Mouse (Mus musculus): ENCODE results near the gene Mycn. TPM values are rescaled to one million over a fixed set of nuclear protein-coding genes. Genes with fewer than 3 reads are reported as not detected.

The Mycn gene
- polyA plus RNA-seq, 1 experiment from 2014 or later: 141 TPM

DNA sequence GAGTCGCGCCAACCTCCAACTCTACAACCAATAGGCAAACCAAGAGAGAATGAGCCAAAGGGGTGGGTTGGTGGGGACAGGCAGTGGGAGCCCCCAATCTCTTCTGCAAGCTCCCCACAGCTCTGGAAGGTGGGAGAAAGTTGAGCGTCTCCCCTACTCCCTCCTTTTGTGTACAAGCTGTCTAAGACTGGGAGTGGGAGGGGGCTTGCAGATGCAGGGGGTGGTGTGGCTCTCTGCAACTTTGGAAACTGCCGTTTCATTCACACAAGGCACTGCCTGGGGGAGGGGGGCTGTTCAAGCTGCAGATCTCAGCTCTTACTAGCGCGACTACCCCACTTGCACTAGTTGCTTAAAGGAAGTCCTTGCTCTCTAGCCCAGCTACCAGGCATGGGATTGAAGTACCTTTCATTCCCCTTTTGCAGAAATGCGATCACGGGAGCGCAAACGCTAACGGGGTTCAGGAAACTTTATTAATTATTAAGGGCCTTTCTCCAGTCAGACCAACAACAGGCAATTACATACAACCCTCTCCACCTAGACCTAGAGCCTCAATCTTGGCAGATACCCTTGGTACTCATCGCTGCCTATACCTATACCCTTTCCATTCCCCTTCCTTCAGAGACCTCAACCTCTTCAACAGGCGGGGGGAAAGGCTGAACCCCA lies 1.1 kb downstream of the Mycn start:
- WGBS: 0% methylated on average over 13 of the region's 13 CpGs
- DNase-seq (ENCODE audit: low spot score): no peak
- Histone ChIP-seq H3K27me3 (ENCODE audit: low read depth, poor library complexity, severe bottlenecking) (peaks cover 22% of the 10 kb centered on the region), H3K4me1 (peaks cover 37% of the 10 kb centered on the region), H3K36me3 (peaks cover 45% of the 10 kb centered on the region), H3K4me3 (peak overlapping the region; percentile 94), H3K27ac (replicated peaks) (peak overlapping the region; percentile 96), H3K9me3 (replicated peaks) (no peaks in the 10 kb centered on the region)

- Histone ChIP-seq H3K9me3 (replicated peaks) (no peaks in the 10 kb centered on the region), H3K27me3 (ENCODE audit: low read depth, poor library complexity, severe bottlenecking) (peaks cover 18% of the 10 kb centered on the region), H3K36me3 (peaks cover 53% of the 10 kb centered on the region), H3K27ac (replicated peaks) (peak overlapping the region; percentile 96), H3K4me3 (peak overlapping the region; percentile 94), H3K4me1 (peaks cover 34% of the 10 kb centered on the region)
- WGBS: under 1% methylated on average over 69 of the region's 69 CpGs
- DNase-seq (ENCODE audit: low spot score): peak; percentile 70
Measured at GRCm38 (mm10) chr12:12939581-12940465, 1.9 kb downstream of the Mycn start.

DNA sequence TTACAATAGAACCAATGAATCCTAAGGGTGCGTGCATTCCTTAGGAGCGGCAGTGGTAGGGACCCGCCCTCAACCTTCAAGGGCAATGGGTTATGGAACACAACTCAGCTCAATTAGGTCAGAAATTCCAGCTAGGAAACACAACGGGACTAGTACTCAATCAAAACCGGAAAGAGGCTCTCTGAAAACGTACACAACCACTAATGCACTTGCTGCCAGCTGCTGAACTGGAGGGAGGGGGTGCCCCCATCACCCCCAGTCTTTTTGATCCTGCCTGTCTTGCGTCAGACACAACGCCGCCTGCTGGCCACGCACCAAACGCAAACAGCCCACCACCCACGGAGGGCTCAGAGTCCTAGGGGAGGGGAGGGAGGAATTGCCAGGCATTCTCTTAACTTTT lies 2.9 kb downstream of the Mycn start:
- under 1% methylated on average over 12 of the region's 12 CpGs for WGBS
- no peaks in the 10 kb centered on the region for H3K9me3 ChIP-seq (replicated peaks)
- H3K4me1 ChIP-seq: peaks cover 34% of the 10 kb centered on the region
- peaks cover 8% of the 10 kb centered on the region for H3K27me3 ChIP-seq (ENCODE audit: low read depth, poor library complexity, severe bottlenecking)
- DNase-seq (ENCODE audit: low spot score): peak; percentile 86
- H3K27ac ChIP-seq (replicated peaks): peak overlapping the region; percentile 96
- H3K36me3 ChIP-seq: peaks cover 59% of the 10 kb centered on the region
- peak overlapping the region; percentile 94 for H3K4me3 ChIP-seq

GRCm38 (mm10) chr12:12938361-12938760 lies 3.4 kb downstream of the Mycn start:
- 11% methylated on average over 7 of the region's 7 CpGs for WGBS
- peak; percentile 36 for DNase-seq (ENCODE audit: low spot score)
- Histone ChIP-seq H3K36me3 (peaks cover 59% of the 10 kb centered on the region), H3K27me3 (ENCODE audit: low read depth, poor library complexity, severe bottlenecking) (peaks cover 3% of the 10 kb centered on the region), H3K4me3 (peak overlapping the region; percentile 94), H3K9me3 (replicated peaks) (no peaks in the 10 kb centered on the region), H3K27ac (replicated peaks) (peak overlapping the region; percentile 96), H3K4me1 (peaks cover 30% of the 10 kb centered on the region)

DNA sequence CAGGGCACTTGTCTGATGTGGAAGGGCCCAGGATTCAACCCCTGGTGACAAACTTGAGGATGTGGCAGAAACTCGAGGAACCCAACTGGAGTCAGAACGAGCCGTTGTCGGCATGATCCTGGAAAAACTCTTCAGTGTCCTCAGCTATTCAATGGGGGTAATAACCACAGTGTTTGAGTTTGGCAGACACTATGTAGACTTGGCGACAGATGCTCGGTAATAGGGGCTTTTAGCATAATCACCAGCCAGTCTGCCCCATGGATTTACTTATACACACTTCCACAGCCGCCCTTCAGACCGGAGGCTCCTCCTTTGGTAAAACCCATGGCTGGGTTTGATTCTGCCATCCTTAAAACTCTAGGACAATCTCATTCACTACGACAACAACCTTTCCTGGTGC lies 4.0 kb downstream of the Mycn start:
- peak overlapping the region; percentile 96 for H3K27ac ChIP-seq (replicated peaks)
- H3K4me1 ChIP-seq: peaks cover 24% of the 10 kb centered on the region
- H3K4me3 ChIP-seq: peak overlapping the region; percentile 94
- no peaks in the 10 kb centered on the region for H3K27me3 ChIP-seq (ENCODE audit: low read depth, poor library complexity, severe bottlenecking)
- H3K9me3 ChIP-seq (replicated peaks): no peaks in the 10 kb centered on the region
- H3K36me3 ChIP-seq: peaks cover 59% of the 10 kb centered on the region
- WGBS: 45% methylated on average over 9 of the region's 9 CpGs
- no peak for DNase-seq (ENCODE audit: low spot score)

DNA sequence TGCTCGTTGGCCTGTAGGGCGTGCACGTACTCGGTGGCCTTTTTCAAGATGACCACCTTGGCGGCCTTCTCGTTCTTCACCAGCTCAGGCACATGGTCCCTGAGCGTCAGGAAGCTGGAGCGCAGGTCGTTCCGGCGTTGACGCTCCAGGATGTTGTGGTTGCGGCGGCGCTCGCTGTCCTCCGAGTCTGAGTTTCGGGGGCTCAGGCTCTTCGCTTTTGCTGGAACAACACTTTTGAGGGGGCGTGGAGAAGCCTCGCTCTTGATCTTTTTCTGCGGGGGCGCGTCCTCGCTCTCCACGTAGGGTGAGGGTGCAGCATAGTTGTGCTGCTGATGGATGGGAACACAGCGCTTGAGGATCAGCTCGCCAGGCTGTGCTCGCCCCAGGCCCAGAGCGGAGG lies 4.6 kb downstream of the Mycn start:
- DNase-seq (ENCODE audit: low spot score): no peak
- no peaks in the 10 kb centered on the region for H3K27me3 ChIP-seq (ENCODE audit: low read depth, poor library complexity, severe bottlenecking)
- H3K36me3 ChIP-seq: peaks cover 59% of the 10 kb centered on the region
- H3K9me3 ChIP-seq (replicated peaks): no peaks in the 10 kb centered on the region
- H3K4me3 ChIP-seq: peak overlapping the region; percentile 94
- WGBS: 89% methylated on average over 30 of the region's 30 CpGs
- peak overlapping the region; percentile 96 for H3K27ac ChIP-seq (replicated peaks)
- H3K4me1 ChIP-seq: peaks cover 24% of the 10 kb centered on the region

GRCm38 (mm10) chr12:12932238-12932637 lies 9.5 kb downstream of the Mycn start:
- no peak for DNase-seq (ENCODE audit: low spot score)
- no peak overlapping the region for H3K27ac ChIP-seq (replicated peaks)
- WGBS: 81% methylated on average over 7 of the region's 7 CpGs
- peaks cover 30% of the 10 kb centered on the region for H3K4me1 ChIP-seq
- H3K9me3 ChIP-seq (replicated peaks): no peaks in the 10 kb centered on the region
- no peak overlapping the region for H3K4me3 ChIP-seq
- H3K27me3 ChIP-seq (ENCODE audit: low read depth, poor library complexity, severe bottlenecking): no peaks in the 10 kb centered on the region
- peaks cover 30% of the 10 kb centered on the region for H3K36me3 ChIP-seq

GRCm38 (mm10) chr12:12928239-12928638 lies 13.5 kb downstream of the Mycn start:
- Histone ChIP-seq H3K4me3 (no peak overlapping the region), H3K36me3 (no peaks in the 10 kb centered on the region), H3K27me3 (ENCODE audit: low read depth, poor library complexity, severe bottlenecking) (no peaks in the 10 kb centered on the region), H3K9me3 (replicated peaks) (no peaks in the 10 kb centered on the region; the same call in 1 of the 2 replicates), H3K4me1 (peaks cover 32% of the 10 kb centered on the region), H3K27ac (replicated peaks) (no peak overlapping the region)
- no peak for DNase-seq (ENCODE audit: low spot score)
- WGBS: 77% methylated on average over 3 of the region's 3 CpGs

- no peak overlapping the region for H3K4me3 ChIP-seq
- peaks cover 33% of the 10 kb centered on the region for H3K4me1 ChIP-seq
- H3K27me3 ChIP-seq (ENCODE audit: low read depth, poor library complexity, severe bottlenecking): peaks cover 4% of the 10 kb centered on the region
- no peaks in the 10 kb centered on the region; the same call in 1 of the 2 replicates for H3K9me3 ChIP-seq (replicated peaks)
- no peaks in the 10 kb centered on the region for H3K36me3 ChIP-seq
- H3K27ac ChIP-seq (replicated peaks): 0 out of 2 replicates have a peak overlapping the region, but pooled peaks have one; percentile 14
- DNase-seq (ENCODE audit: low spot score): no peak
- WGBS: 55% methylated on average over 3 of the region's 3 CpGs
Measured at GRCm38 (mm10) chr12:12926975-12927527, 14.7 kb downstream of the Mycn start.

DNA sequence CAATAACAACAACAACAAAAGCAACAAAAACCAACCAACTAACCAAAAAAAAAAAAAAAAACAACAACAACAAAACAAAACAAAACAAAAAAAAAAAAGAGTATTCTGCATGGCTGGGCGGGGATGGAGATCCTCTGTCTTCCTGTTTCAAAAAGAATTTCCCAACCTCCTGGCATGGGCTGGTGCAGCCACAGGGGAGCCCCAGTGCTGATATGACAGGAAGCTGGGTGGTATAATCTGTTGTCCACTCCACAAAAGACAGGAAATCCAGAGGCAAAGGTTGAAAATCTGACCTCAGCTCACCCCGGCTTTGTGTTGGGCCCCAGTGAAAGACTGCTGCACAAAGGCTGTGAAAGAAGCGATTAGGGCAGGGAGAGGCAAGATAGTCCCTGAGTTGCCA lies 17.3 kb downstream of the Mycn start:
- Histone ChIP-seq H3K4me1 (peaks cover 36% of the 10 kb centered on the region), H3K36me3 (no peaks in the 10 kb centered on the region), H3K27ac (replicated peaks) (no peak overlapping the region), H3K9me3 (replicated peaks) (no peaks in the 10 kb centered on the region; the same call in 1 of the 2 replicates), H3K27me3 (ENCODE audit: low read depth, poor library complexity, severe bottlenecking) (peaks cover 9% of the 10 kb centered on the region), H3K4me3 (no peak overlapping the region)
- DNase-seq (ENCODE audit: low spot score): peak; percentile 56
- WGBS: 39% methylated on average over 3 of the region's 3 CpGs

DNA sequence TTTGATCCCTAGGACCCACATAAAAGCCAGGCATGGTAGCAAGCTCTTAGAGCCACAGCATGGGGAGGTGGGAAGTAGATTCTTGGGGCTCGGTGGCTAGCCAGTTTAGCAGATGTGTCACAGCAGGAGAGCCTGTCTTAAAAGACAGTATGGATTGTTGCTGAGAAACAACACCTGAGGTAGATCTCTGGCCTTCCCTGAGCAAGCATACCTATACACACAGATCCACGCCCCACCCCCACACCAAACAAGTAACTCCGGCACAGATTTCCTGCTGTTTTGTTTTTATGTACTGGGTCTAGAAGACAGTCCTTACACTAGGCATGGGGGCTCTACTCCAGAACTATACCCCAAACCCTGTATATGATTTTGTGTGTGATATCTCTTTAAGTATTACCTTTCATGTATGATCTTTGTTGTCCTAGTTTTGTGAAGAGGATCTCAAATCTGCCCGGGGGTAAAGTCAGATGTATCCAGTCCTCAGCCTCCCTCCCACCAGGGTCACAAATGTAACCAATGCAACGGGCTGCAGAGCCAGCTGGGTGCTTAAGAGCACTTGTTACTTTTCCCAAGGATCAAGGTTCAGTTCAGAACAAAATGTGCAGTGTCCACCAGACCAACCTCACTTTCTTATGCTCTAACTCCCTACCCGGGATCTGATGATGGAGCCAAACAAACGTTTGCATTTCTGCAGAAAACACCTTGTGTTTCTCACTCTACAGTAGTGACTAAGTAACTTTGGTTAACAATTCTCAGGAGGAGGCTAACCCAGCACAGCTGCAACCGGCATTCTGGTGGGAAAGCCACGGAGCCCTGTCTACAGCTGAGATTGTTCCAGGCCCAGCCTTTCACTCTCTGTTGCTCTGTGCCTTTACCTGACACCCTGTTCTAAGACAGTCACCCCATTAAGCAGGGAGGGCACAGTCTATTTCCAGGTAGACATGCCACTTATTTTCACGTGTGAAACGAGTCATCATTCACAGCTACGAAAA lies 21.3 kb downstream of the Mycn start:
- H3K9me3 ChIP-seq (replicated peaks): no peaks in the 10 kb centered on the region
- H3K27me3 ChIP-seq (ENCODE audit: low read depth, poor library complexity, severe bottlenecking): peaks cover 9% of the 10 kb centered on the region
- peaks cover 30% of the 10 kb centered on the region for H3K4me1 ChIP-seq
- no peaks in the 10 kb centered on the region for H3K36me3 ChIP-seq
- DNase-seq (ENCODE audit: low spot score): no peak
- H3K4me3 ChIP-seq: no peak overlapping the region
- H3K27ac ChIP-seq (replicated peaks): peak overlapping the region; percentile 17; the same call in 1 of the 2 replicates
- 39% methylated on average over 12 of the region's 12 CpGs for WGBS

- Histone ChIP-seq H3K27ac (replicated peaks) (peak overlapping the region; percentile 20; the same call in 1 of the 2 replicates), H3K4me3 (no peak overlapping the region), H3K4me1 (peaks cover 19% of the 10 kb centered on the region), H3K27me3 (ENCODE audit: low read depth, poor library complexity, severe bottlenecking) (0 out of 2 replicates have a peak, but pooled peaks cover 3% of the 10 kb centered on the region), H3K36me3 (no peaks in the 10 kb centered on the region), H3K9me3 (replicated peaks) (no peaks in the 10 kb centered on the region)
- 70% methylated on average over 9 of the region's 9 CpGs for WGBS
- no peak for DNase-seq (ENCODE audit: low spot score)
Measured at GRCm38 (mm10) chr12:12916298-12916697, 25.4 kb downstream of the Mycn start.

Measured in midbrain, embryonic 10.5 days (tissue).